Mouse (Mus musculus): ENCODE results near the gene Hoxa13.

Hoxa13 gene

DNA sequence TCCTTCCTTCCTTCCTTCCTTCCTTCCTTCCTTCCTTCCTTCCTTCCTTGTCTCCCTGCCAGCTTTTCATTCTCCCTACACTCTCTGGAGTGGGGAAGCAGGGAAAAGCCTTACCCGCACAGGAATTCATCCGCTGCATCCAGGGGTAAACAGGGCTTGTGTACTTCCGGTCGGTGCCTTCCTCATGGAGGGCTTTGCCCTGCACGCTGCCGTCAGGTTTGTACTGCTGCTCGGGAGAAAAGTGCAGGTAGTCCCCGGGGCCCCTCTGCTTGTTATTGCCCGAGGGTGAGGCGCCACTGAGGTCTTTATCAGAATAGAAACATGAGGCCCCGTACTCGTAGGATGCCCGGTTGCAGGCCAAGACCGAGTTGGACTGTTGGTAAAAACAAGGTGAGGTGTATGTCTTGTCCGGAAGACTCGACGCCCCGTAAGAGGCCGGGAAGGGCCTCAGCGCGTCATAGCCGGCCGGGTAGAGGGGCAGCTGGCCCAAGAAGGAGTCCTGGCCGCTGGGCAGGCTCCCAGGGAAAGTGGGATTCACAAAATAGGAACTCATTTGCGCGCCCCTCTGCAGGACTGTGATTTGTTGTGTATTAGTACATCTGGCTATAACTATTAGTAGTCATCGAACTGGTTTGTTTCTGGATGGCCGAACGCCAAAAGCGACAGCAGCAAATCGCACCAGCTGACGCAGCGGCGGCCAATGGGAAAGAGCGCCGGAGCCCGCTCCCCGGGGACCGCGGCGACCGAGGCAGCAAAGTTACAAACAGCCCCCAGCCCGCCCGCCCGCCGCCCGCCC lies 52.4 kb downstream of the Hoxa13 start, which contains the start of gene Hoxa6:
Gene Hoxa6, minus strand, starts transcription at position 651 of the 796 bp plus-strand sequence.
- DNase-seq = peak in 1 of 2 experiments; percentile 31
